In genomic region chr12:5088639-5089038, GRCm38 (mm10) we compare ENCODE assay signal across 12 mouse cellular contexts.
DNase-seq lines count a peak whose midpoint lies in the region; ATAC-seq and TF ChIP-seq lines count a peak whose summit lies in the region.
"Had no signal": no experiment of that assay in that cellular context is flagged by ENCODE, and none has a peak within 500 bp of the region (broad histone marks: within the 10 kb centered on the region; RNA-seq: fewer than 3 reads in every experiment).

No protein-coding gene starts in this region.

- ATAC-seq in intestine, embryonic 14.5 days (replicated peaks; ENCODE audit: low FRiP score, low TSS enrichment, low read depth) = no peak
- no peak for ATAC-seq in intestine, postnatal 0 days
- ATAC-seq in embryonic facial prominence, embryonic 12.5 days (ENCODE audit: insufficient number of reproducible peaks, insufficient read depth, low FRiP score, low TSS enrichment) = no peak
- peak; percentile 32; the same call in 1 of the 2 replicates for ATAC-seq in hindbrain, embryonic 14.5 days (ENCODE audit: low FRiP score)
- ATAC-seq in neural tube, embryonic 12.5 days (ENCODE audit: low FRiP score, low read depth) = peak; percentile 55; the same call in 1 of the 2 replicates
- ATAC-seq in megakaryocyte progenitor cell, adult 5-6 weeks (replicated peaks; ENCODE audit: poor library complexity) = no peak

- H3K4me3 ChIP-seq in intestine, embryonic 14.5 days (ENCODE audit: low read depth, low read length) = no peak overlapping the region
- H3K4me3 ChIP-seq in intestine, postnatal 0 days (ENCODE audit: low read depth, low read length) = no peak overlapping the region
- H3K4me3 ChIP-seq in embryonic facial prominence, embryonic 12.5 days = no peak overlapping the region
- H3K4me3 ChIP-seq in hindbrain, embryonic 14.5 days (replicated peaks; ENCODE audit: low read length) = no peak overlapping the region
- no peak overlapping the region for H3K4me3 ChIP-seq in neural tube, embryonic 12.5 days
- H3K4me3 ChIP-seq: heart, embryonic 13.5 days; liver, embryonic 15.5 days had no signal

- no peaks in the 10 kb centered on the region for H3K27me3 ChIP-seq in intestine, embryonic 14.5 days (replicated peaks; ENCODE audit: control insufficient read depth, insufficient read depth, low read length)
- no peaks in the 10 kb centered on the region for H3K27me3 ChIP-seq in intestine, postnatal 0 days (replicated peaks; ENCODE audit: control insufficient read depth, insufficient read depth, low read length)
- no peaks in the 10 kb centered on the region for H3K27me3 ChIP-seq in embryonic facial prominence, embryonic 12.5 days
- H3K27me3 ChIP-seq in hindbrain, embryonic 14.5 days (ENCODE audit: control insufficient read depth, insufficient read depth, low read length) = no peaks in the 10 kb centered on the region
- no peaks in the 10 kb centered on the region for H3K27me3 ChIP-seq in neural tube, embryonic 12.5 days (replicated peaks)
- H3K27me3 ChIP-seq: heart, embryonic 13.5 days; liver, embryonic 15.5 days had no signal

- TF ChIP-seq CTCF in intestine, postnatal 0 days (IDR thresholded peaks at IDR 0.05; ENCODE audit: low read depth) = no peak

- 33% methylated on average over 1 of the region's 1 CpGs for WGBS in intestine, embryonic 14.5 days
- WGBS in intestine, postnatal 0 days = 61% methylated on average over 1 of the region's 1 CpGs
- 26% methylated on average over 1 of the region's 1 CpGs for WGBS in embryonic facial prominence, embryonic 12.5 days
- WGBS in hindbrain, embryonic 14.5 days = 21% methylated on average over 1 of the region's 1 CpGs
- WGBS in neural tube, embryonic 12.5 days = 19% methylated on average over 1 of the region's 1 CpGs

- no peak overlapping the region for H3K4me2 ChIP-seq in intestine, embryonic 14.5 days (ENCODE audit: low read length)
- no peak overlapping the region for H3K4me2 ChIP-seq in intestine, postnatal 0 days (replicated peaks; ENCODE audit: low read depth)
- H3K4me2 ChIP-seq in embryonic facial prominence, embryonic 12.5 days (replicated peaks) = no peak overlapping the region
- no peak overlapping the region for H3K4me2 ChIP-seq in hindbrain, embryonic 14.5 days (replicated peaks)
- H3K4me2 ChIP-seq in neural tube, embryonic 12.5 days (replicated peaks) = 0 out of 2 replicates have a peak overlapping the region, but pooled peaks have one; percentile 5
- H3K4me2 ChIP-seq: liver, embryonic 15.5 days had no signal

- H3K4me1 ChIP-seq in intestine, embryonic 14.5 days (replicated peaks; ENCODE audit: control insufficient read depth, insufficient read depth, low read length) = peaks cover 13% of the 10 kb centered on the region
- no peaks in the 10 kb centered on the region for H3K4me1 ChIP-seq in intestine, postnatal 0 days (replicated peaks; ENCODE audit: control insufficient read depth, insufficient read depth, low read length)
- H3K4me1 ChIP-seq in embryonic facial prominence, embryonic 12.5 days = peaks cover 13% of the 10 kb centered on the region; the same call in 1 of the 2 replicates
- peaks cover 28% of the 10 kb centered on the region for H3K4me1 ChIP-seq in hindbrain, embryonic 14.5 days (replicated peaks; ENCODE audit: control insufficient read depth, insufficient read depth, low read length)
- peaks cover 13% of the 10 kb centered on the region for H3K4me1 ChIP-seq in neural tube, embryonic 12.5 days
- H3K4me1 ChIP-seq: liver, embryonic 15.5 days had no signal

- no peak overlapping the region for H3K9ac ChIP-seq in intestine, embryonic 14.5 days (ENCODE audit: low read length)
- H3K9ac ChIP-seq in intestine, postnatal 0 days (ENCODE audit: low read depth, low read length) = no peak overlapping the region
- no peak overlapping the region for H3K9ac ChIP-seq in embryonic facial prominence, embryonic 12.5 days
- no peak overlapping the region for H3K9ac ChIP-seq in hindbrain, embryonic 14.5 days
- H3K9ac ChIP-seq in neural tube, embryonic 12.5 days = no peak overlapping the region
- H3K9ac ChIP-seq: heart, embryonic 13.5 days; liver, embryonic 15.5 days had no signal

- H3K36me3 ChIP-seq in intestine, embryonic 14.5 days (ENCODE audit: control insufficient read depth, insufficient read depth, low read length) = peaks cover 26% of the 10 kb centered on the region; the same call in 1 of the 2 replicates
- H3K36me3 ChIP-seq in intestine, postnatal 0 days (ENCODE audit: control insufficient read depth, insufficient read depth) = no peaks in the 10 kb centered on the region
- H3K36me3 ChIP-seq in embryonic facial prominence, embryonic 12.5 days = peaks cover 32% of the 10 kb centered on the region; the same call in 1 of the 2 replicates
- peaks cover 53% of the 10 kb centered on the region for H3K36me3 ChIP-seq in hindbrain, embryonic 14.5 days (replicated peaks; ENCODE audit: control insufficient read depth, insufficient read depth)
- peaks cover 24% of the 10 kb centered on the region for H3K36me3 ChIP-seq in neural tube, embryonic 12.5 days
- H3K36me3 ChIP-seq: liver, embryonic 15.5 days had no signal

- H3K27ac ChIP-seq in intestine, embryonic 14.5 days (ENCODE audit: low read depth) = peak overlapping the region; percentile 22; the same call in 1 of the 2 replicates
- H3K27ac ChIP-seq in intestine, postnatal 0 days (ENCODE audit: low read depth, low read length) = no peak overlapping the region
- H3K27ac ChIP-seq in embryonic facial prominence, embryonic 12.5 days = 0 out of 2 replicates have a peak overlapping the region, but pooled peaks have one; percentile 46
- H3K27ac ChIP-seq in hindbrain, embryonic 14.5 days = peak overlapping the region; percentile 78
- H3K27ac ChIP-seq in neural tube, embryonic 12.5 days = no peak overlapping the region
- H3K27ac ChIP-seq: heart, embryonic 13.5 days; liver, embryonic 15.5 days had no signal

- DNase-seq in intestine, embryonic 14.5 days (ENCODE audit: low spot score) = no peak
- DNase-seq in hindbrain, embryonic 14.5 days (ENCODE audit: low spot score) = no peak
- no peak for DNase-seq in layer of hippocampus, postnatal 25 days (ENCODE audit: extremely low spot score in 1 of 2, low spot score in 1 of 2)
- DNase-seq in layer of hippocampus, adult 9-11 months = no peak
- DNase-seq: B cell, adult 2 months; spleen, adult 18-20 months had no signal

- H3K9me3 ChIP-seq in intestine, embryonic 14.5 days (ENCODE audit: control insufficient read depth, low read length) = no peaks in the 10 kb centered on the region
- no peaks in the 10 kb centered on the region for H3K9me3 ChIP-seq in intestine, postnatal 0 days (ENCODE audit: control insufficient read depth)
- no peaks in the 10 kb centered on the region for H3K9me3 ChIP-seq in embryonic facial prominence, embryonic 12.5 days
- H3K9me3 ChIP-seq in hindbrain, embryonic 14.5 days (ENCODE audit: control insufficient read depth, low read length) = no peaks in the 10 kb centered on the region
- no peaks in the 10 kb centered on the region for H3K9me3 ChIP-seq in neural tube, embryonic 12.5 days
- H3K9me3 ChIP-seq: heart, embryonic 13.5 days; liver, embryonic 15.5 days had no signal

Comparison
In these comparisons a context has a peak if more than half of its experiments do, and no peak if none do; other contexts are left out.
1. H3K27ac ChIP-seq: peak in intestine, embryonic 14.5 days (single experiment), embryonic facial prominence, embryonic 12.5 days (single experiment) and hindbrain, embryonic 14.5 days (single experiment); none in intestine, postnatal 0 days (single experiment) and neural tube, embryonic 12.5 days (single experiment).
2. ATAC-seq: peak in hindbrain, embryonic 14.5 days (single experiment) and neural tube, embryonic 12.5 days (single experiment); none in intestine, embryonic 14.5 days (single experiment), intestine, postnatal 0 days (single experiment), embryonic facial prominence, embryonic 12.5 days (single experiment) and megakaryocyte progenitor cell, adult 5-6 weeks (single experiment).